Mouse (Mus musculus) testis, adult 2 months (tissue): ENCODE results near the gene Ano9.

Experiments
- CTCF ChIP-seq: fragments of 200-500 bp; IDR thresholded peaks from 2 replicates; pipeline ENCODE4 v1.5.1; 2012; ENCODE audit warnings: low read depth, mild to moderate bottlenecking, inconsistent platforms, low read length, moderate library complexity; ENCODE audit not compliant: control insufficient read depth, insufficient read depth, insufficient replicate concordance
- POLR2A ChIP-seq: fragments of 200-500 bp; IDR thresholded peaks from 2 replicates; pipeline ENCODE4 v1.6.1; 2012; ENCODE audit warnings: low read depth, mild to moderate bottlenecking, inconsistent platforms, low read length, moderate library complexity; ENCODE audit not compliant: control insufficient read depth

DNA sequence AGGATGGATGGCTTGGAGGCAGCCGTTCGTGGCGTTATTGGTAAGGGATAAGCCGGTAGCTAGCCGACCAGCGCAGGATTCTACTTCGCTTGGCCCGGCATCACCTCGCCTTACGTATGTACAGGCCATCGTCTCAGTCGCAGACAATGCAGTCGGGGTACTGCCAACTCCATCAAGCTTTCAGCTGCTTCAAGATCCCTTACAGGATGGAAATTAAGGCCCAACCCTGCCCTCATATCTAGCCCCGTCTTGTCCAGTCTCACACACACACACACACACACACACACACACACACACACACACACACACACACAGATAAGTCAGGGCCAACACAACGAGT, 5.9 kb upstream of the Ano9 start:
- TF ChIP-seq CTCF (no peak), POLR2A (no peak; the same call in 1 of the 2 replicates)
